Mouse (Mus musculus) brain, embryonic 14.5 days (tissue): ENCODE measurements around the gene Sgms1. TPM values are rescaled to one million over a fixed set of nuclear protein-coding genes. Genes with fewer than 3 reads are reported as not detected.
"Not testable (repeated sequence)": the region's sequence is repeated elsewhere in the genome, so short reads cannot be mapped to it uniquely, and the experiment has no call there.

Source experiments
- DNase-seq: peaks from one replicate; pipeline ENCODE4 v3.0.0-alpha.2; 2011; ENCODE audit warnings: low read depth
- CTCF ChIP-seq: fragments of 200-500 bp; IDR thresholded peaks from 2 replicates; pipeline ENCODE4 v1.5.1; 2012; ENCODE audit warnings: inconsistent platforms, mild to moderate bottlenecking, moderate library complexity, borderline replicate concordance; ENCODE audit not compliant: insufficient read depth, insufficient read length; ENCODE audit errors: extremely low read depth
- POLR2A ChIP-seq: fragments of 200-500 bp; IDR thresholded peaks from 2 replicates; pipeline ENCODE4 v1.6.1; 2012; ENCODE audit warnings: mild to moderate bottlenecking, inconsistent platforms, borderline replicate concordance; ENCODE audit not compliant: poor library complexity, insufficient read depth, insufficient read length, severe bottlenecking; ENCODE audit errors: extremely low read depth
- polyA plus RNA-seq: library from polyadenylated mRNA; depleted of rRNA; stranded (reverse); fragments of >200 nt; gene quantifications from 2 replicates; pipeline ENCODE4 v1.2.3, GENCODE M21; 2012

The Sgms1 gene
- polyA plus RNA-seq, 1 experiment, result 13.6 TPM

DNA sequence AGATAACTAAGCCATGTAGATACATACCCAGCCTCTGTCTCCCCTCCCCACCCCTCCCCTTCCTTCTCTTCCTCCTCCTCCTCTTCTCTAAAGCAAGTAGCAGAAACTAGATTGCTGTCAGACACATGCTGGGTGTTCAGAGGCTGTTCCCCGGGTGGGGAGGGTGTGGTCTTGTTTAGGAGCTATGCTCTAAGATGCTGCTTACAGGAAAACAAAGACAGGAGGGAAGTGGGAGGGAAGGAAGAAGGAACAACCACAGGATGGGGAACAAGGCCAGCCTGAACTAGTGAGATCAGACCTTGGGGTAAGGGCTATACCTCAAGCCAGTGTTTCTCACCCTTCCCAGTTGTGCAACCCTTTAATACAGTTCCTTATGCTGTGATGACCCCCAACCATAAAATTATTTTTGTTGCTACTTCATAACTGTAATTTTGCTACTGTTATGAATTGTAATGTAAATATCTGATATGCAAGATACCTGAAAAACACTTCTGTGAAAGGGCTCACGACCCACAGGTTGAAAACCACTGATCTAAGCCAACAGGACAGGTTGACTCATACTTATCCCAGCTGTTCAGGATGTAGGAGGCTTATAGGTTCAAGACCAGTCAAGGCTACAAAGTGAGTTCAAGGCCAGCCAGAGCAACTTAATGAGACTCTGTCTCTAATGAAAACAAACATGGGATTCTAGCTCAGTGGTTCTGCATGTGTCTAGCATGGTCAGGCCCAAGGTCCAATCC, 61.3 kb downstream of the Sgms1 start:
- DNase-seq, result no peak
- no peak for TF ChIP-seq CTCF
- TF ChIP-seq POLR2A, result no peak

DNA sequence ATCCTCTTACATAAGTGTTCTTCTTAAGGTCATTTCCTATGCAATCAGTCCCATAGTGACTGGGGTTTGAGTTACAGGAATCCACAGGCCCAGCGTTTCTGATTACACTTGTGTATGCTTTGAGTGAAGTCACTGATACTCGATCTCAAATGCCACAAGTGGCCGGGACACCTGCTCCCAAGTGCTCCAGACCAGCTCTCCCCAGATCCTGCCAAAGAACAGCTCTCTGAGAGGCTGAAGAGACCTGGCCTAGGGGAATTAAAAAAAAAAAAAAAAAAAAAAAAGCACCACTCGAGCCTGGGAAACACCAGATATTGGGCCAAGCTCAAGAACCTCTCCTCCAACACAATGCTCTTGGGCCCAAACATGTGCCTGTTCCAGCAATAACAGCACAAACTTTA, 62.9 kb downstream of the Sgms1 start:
- TF ChIP-seq POLR2A (no peak), CTCF (no peak)
- DNase-seq, result no peak

DNA sequence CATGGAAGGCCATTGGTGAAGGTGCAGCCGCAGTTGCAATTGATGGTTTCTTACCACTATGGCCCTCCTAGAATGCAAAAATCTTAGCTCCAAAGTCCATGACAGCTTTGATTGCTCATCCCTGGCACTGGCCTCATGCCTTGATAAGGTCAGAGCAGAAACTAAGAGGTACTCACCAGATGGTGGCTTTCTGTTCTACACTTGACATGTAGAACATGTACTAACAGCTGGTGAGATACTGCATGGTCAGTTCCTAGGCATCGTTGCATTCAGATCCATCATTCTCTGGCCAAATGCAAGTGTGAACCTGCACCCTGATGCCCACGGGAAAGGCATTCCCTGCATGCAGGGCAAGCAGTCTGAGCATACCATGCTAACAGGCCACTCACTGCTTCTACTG, 63.4 kb downstream of the Sgms1 start:
- TF ChIP-seq CTCF (no peak), POLR2A (no peak)
- no peak for DNase-seq

DNA sequence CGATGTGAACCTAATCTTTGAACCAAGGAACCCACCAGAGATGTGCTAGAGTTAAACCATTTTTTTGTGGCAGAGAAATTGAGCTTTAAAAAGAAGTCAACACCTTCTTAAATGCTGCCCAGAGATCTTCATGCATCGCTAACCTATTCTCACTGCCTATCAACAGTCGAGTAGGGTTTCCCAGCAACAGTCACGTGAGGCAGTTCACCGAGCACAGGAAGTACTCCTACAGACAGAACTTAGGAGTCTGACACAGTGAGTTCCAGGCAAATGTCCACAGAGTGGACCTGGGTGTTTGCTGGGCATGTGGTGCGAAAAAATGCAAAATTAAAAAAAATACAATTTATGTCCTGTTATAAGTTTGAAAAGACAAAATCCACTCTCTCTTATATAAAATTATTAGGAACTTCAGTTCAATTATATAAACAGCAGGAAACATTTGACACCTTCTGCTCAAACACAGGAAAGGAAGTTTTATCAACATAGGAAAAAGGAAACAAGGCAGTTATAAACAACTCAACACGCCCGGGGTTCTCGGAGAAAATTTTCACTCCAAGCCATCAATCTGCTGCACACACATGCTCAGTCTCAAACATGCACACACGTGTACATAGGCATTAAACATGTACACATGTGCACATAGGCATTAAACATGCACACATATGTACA, 64.3 kb downstream of the Sgms1 start:
- DNase-seq, result no peak
- no peak for TF ChIP-seq CTCF
- no peak for TF ChIP-seq POLR2A

DNA sequence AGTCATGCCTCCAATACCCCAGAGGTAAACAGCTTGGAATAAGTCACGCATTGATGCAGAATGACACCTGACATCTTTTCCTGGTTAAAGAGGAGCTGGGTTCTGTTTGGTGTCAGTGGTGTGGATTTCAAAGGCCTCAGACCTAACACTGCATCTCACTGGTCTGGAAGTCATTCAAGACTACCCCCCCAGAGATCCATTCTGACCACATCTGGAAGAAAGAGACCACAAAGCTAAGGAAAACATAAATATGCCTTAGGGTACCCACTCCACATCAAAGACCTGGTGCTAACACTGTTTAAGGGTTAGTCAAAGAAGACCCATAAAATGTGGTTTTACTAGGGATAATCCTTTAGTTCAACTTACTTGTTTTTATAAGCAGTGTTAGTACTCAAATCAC, 65.0 kb downstream of the Sgms1 start:
- no peak for DNase-seq

DNA sequence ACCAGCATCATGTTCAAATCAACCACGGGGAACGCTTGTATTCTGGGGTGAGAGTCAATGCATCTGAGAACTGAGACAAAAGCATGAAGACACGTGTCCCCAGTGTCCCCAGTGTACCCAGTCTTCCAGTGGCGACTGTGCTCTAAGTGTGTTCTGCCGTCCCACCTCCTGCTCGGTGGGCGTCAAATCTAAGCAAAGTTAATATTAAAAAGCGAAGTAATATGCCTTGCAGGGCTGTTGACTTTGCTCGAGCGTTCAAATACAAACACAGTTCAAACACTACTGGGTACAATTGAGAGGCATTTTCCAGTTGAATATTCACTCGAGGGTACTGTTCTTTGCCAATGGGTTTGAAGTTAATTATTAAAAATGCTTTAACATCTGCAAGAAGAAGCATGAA, 66.4 kb downstream of the Sgms1 start:
- no peak for DNase-seq
- TF ChIP-seq POLR2A, result no peak
- TF ChIP-seq CTCF, result no peak

More for the DNA sequence above, 65.0 kb downstream of the Sgms1 start:
- TF ChIP-seq CTCF (no peak), POLR2A (no peak)

DNA sequence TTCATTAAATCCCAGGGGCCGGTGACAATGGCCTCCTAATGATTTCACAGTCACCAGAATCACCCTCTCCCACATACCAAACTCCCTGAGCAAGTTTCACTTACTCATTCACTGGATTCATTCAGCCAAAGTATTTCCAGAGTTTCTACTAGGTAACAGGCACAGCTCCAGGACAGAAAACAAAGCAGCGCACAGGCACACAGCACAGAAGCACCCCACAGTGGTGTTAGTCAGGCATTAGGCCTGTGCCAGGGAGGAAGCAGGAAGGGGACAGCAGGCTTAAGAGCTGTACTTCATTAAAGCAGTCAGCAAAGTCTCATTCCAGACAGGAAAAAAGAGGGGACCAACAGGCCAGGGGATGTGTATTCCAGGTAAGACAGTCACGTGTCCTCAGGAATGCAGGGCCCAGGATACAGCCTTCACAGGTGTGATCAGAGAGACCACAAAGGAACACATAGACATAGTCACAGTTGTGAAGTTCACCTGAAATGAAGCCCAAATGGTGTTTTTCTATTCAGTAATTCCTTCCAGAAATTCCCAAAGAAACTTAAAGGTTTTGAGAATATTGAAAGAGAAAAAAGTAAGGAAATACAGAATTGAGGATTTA, 67.0 kb downstream of the Sgms1 start:
- TF ChIP-seq POLR2A (no peak), CTCF (0 out of 2 replicates have a peak, but pooled peaks have one; percentile 5)
- peak; percentile 89 for DNase-seq

DNA sequence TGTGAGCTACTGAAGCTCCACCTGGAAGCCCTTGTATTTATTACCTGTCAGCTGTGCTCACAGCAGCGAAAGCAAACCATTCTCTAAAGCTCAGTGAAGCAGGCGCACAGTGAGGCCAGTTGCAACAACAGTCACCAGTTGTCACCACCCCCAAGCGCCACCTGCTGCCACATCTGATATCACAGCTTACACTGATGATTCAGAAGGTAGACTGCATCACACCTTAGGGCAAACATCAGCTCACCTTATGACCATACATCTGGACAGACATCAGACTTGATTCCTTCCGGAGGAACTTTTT, 69.2 kb downstream of the Sgms1 start:
- DNase-seq, result no peak
- TF ChIP-seq CTCF, result peak; percentile 49; the same call in 1 of the 2 replicates
- no peak for TF ChIP-seq POLR2A

DNA sequence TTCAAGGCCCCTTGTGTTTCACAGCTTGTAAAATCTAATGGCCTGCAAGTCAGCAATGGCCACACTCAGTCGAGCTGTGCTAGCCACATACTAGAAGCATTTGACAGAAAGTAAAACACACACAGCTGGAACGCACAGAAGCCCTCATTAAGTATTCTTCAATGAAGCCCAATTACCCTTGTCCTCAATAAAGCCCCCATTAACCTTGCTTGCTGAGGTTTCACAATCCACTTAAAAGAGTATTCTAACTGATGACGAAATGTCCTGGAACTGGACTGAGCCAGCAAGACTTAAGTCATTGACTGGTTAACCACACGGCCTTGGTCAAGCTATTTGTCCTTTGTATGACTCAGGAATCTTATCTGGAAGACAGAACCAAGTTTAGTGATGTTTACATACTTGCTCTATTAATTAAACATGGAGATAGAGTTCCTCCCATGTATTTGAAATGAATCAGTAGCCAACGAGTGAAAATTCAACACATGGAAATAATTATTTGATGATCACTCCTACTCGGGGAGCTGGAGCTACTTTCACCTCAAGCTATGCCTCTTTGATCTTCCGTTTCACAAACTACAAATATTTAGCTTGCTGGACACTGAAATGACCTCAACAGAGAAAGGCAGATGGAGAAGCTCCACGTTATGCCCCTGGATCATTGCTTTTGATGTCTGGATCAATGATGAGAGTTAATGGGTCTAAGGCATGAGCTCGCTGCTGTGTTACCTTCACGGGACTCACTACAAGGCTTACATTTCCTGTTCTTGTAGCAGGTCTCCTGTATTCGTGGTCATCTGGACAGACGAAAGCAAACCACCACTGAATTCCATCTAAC, 69.8 kb downstream of the Sgms1 start:
- no peak for TF ChIP-seq POLR2A
- TF ChIP-seq CTCF, result no peak
- DNase-seq, result peak; percentile 65

DNA sequence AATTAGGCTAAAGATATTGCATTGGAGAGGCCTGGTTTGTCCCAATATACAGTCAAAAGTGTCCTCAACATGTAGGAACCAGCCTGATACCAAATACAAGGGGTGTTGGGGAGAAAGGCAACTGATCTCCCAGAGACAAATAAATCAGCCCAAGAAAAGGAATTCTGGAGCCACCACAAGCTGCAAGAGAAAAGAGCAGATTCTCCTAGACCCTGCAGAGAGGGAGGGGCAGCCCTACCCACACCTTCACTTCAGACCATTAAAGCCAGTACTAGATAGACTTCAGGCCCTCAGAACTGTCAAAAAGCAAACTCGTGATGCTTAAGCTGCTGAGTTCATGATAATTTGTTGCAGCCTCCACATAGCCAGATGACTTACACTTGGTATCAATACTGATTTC, 70.5 kb downstream of the Sgms1 start:
- no peak for DNase-seq
- no peak for TF ChIP-seq CTCF
- TF ChIP-seq POLR2A, result no peak

DNA sequence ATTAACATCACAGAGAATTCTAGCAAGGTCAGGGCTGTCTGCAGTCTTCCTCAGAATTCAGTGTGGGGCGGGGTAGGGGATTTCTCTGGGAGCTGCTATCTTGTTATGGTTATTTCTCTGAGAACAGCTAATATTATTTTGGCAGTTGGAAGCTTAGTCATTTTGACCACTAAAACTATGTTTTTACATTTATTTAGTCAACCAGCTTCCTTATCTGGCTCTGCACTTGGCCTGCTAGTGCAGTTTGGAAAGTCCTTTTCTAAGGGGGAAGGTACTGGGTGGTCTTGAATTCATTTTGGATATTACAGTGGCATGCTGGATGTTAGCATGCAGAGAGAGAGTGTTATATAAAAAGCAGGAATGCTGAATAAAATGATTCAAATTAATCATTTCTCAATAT, 72.2 kb downstream of the Sgms1 start:
- not testable (repeated sequence) for DNase-seq
